Mouse (Mus musculus) mesoderm, embryonic 11.5 days (tissue): Measurements from ENCODE around the gene Cep112.
"Not testable (repeated sequence)": the region's sequence is repeated elsewhere in the genome, so short reads cannot be mapped to it uniquely, and the experiment has no call there.

Source experiments
- DNase-seq: peaks from one replicate; pipeline ENCODE4 v3.0.0-alpha.2; 2012; ENCODE audit warnings: low read depth, low spot score

Gene Cep112

DNA sequence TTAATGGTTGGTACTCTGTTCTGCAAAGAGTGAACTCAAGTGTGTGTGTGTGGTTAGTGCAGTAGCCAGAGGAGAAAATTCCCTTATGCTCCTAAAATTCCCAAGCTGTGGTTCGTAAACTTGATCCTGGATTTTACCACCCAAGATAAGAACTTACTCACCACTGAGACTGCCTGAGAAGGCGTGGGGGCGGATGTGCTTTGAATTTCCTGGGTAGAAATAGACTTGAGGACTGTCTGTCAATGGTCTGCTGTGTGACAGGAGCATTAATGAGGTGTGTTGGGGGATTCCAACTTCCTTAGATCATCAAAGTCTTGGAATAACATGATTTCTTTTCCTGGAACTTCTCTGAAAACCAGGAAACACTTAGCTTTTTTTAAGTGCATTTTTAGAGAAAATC lies 374.7 kb downstream of the Cep112 start:
- no peak for DNase-seq

DNA sequence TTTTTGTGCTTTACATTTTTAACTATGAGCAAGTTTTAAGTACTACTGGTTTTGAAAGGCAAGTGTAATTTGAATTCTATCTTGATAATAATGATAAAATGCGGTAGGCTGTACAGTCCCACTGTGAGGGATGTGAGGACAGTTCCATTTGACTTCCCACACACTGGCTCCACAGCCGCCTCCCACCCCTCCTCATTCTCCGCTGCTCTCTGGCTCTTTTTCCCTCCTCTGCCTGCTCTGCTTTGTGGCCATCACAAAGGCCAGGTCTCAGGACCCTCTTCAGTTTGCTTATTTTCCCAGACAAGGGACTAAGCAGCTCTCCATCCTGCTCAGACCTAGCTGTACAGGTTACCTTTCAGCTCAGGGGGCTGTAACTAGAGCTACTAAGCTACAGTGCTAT lies 379.0 kb downstream of the Cep112 start:
- no peak for DNase-seq

GRCm38 (mm10) chr11:108805947-108806346 lies 381.0 kb downstream of the Cep112 start:
- DNase-seq = no peak

DNA sequence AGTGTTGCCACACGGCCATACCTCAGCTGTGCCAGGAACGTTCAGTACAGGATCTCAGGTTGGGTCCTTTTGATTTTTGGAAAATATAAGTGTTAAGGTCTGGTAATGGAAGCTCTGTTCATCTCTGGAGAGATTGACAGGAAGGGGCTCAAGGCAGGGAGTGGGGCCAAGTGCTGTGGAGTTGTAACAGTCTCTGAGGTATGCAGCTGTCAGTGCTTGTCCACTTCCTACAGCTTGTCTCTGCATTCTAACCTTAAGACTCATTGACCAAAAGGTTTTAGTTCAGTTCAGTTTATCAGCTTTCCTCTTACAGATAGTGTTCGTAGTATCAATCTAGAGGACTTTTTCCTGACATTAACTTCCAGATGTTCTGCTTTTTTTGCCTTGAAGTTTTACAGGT lies 384.6 kb downstream of the Cep112 start:
- no peak for DNase-seq

- no peak for DNase-seq
Observed at GRCm38 (mm10) chr11:108821771-108822170, 396.8 kb downstream of the Cep112 start.

- DNase-seq = no peak
Observed at GRCm38 (mm10) chr11:108822257-108822656, 397.3 kb downstream of the Cep112 start.

- DNase-seq = no peak
Observed at GRCm38 (mm10) chr11:108827321-108827720, 402.3 kb downstream of the Cep112 start.

DNA sequence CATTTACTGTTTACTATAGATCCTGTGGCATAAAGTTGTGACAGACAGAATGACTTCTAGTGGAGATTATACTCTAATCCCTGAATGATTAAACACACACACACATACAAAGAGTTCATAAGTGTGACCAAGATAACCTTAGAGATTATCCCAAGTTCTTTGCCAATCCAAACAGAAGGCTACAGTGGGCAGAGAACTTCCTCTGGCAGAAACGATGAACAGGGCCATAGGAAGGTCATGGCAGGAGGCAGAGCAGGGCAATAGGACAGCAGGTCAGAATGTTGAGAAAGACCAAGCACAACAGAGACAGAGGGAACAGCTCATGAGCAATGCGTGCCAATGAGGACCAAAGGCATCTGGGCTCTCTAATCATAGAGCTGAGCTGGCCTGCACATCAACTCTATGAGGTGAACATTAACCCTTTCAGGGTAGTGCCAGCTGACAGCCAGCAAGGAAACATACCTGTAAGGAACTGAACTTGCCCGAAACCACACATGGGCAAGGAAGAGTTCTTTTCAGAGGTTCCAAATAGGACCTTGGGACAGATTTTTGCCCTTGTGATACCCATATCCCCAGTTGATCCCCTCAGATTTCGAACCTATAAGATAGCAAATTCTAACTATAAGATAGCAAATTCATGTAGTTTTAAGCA lies 403.5 kb downstream of the Cep112 start:
- DNase-seq = no peak

GRCm38 (mm10) chr11:108836706-108837105 lies 411.7 kb downstream of the Cep112 start:
- DNase-seq = no peak

DNA sequence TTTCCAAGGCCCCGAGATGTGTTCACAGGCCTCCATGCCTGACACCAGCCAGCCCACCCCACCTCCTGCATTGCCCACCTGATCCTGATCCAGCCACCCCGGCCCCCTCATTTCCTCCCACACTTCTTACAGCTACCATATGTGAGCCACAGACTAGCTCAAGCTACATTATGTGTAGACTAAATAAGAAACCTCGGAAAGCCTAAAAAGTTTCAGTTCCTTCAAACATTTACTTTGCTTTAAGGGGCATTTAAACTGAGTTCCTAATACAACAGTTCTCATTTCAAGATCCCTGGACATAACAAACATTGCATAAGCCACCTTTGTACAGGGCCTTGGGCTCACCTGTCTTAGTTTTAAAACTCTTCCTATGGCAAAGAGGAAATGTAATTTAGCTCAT lies 415.2 kb downstream of the Cep112 start:
- DNase-seq = no peak

DNA sequence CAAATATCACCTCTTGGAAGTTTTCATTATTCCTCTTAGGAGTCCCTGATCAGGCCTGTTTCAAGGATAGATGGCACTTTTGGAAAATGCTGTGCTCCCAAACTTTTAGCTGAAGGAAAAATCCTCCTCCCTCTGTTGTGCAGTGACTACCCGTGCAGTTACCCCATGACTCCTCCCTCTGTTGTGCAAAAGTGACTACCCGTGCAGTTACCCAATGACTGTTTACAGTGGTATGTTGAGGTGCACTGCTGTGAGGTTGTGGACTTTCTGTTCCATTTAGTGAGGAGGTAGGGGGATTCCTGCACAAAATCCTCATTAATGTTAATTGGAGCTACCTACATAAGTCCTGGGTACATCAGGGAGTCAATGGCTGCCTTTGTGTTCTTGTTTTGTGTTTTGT lies 417.8 kb downstream of the Cep112 start:
- DNase-seq = no peak

GRCm38 (mm10) chr11:108845971-108846370 lies 421.0 kb downstream of the Cep112 start:
- no peak for DNase-seq

- DNase-seq = no peak
Observed at GRCm38 (mm10) chr11:108846479-108846878, 421.5 kb downstream of the Cep112 start.

DNA sequence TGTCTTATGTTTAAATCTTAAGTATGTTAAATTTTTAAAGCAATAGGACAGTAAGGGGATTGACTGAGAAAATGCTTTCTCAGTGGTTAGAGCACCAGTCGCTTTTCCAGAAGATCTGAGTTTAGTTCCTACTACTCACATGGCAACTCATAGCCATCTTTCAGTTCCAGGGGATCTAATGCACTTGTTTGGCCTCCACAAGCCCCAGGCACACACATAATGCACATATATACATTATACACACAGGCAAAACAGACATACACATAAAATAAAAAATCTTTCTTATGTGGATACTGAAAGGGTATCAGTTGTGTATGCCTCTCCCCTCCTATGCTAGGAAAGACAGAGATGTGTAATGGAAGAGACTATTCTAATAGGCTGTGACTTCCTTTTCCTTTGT lies 426.8 kb downstream of the Cep112 start:
- DNase-seq = no peak

- no peak for DNase-seq
Observed at GRCm38 (mm10) chr11:108857254-108857653, 432.3 kb downstream of the Cep112 start.

DNA sequence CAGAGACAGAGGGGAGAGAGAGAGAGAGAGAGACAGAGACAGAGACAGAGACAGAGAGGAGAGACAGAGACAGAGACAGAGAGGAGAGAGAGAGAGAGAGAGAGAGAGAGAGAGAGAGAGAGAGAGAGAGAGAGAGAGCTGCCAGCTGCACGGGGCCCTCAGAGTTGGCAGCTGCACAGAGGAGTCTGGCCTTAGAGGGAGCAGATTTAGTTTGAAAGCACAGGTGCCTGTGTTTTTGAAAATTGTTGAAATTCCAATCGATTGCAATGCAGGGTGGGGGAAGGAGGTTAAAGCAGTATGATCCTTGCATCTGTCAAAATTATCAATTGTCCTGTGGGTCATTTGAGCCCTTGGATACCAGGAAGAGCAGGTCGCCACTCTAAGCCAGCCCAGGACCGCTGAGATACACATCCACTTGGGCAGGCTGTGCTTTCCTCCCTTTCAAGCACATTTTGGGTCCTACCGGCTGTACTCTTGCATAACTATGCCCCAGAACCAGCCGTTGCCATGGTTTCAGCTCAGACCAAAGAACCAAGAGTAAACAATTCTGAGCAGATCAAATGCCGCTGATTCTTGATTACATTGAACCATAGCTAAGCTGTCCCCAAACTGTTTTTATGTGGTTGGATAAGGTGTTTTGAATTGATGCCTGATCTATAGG lies 432.8 kb downstream of the Cep112 start:
- peak; percentile 26 for DNase-seq

- no peak for DNase-seq
Observed at GRCm38 (mm10) chr11:108858339-108858804, 433.4 kb downstream of the Cep112 start.

GRCm38 (mm10) chr11:108858846-108859245 lies 433.9 kb downstream of the Cep112 start:
- DNase-seq = no peak

DNA sequence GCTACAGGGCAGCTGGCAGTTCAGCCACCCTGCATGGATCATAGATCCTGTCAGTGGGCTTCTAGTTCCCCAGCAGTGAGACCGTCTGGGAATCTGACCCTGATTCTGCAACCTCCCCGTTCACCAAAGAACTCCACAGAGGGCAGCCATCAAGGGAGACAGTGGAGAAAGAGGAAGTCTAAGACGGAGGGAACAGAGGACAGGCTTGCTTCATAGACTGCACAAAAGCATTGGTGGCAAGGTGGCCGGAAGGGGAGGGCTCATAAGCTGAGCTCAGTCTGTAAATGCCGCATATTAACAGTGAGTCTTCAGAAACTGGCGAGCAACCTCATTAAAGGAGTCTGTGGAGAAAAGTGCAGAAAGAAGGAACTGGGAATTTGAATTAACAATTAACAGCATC lies 437.4 kb downstream of the Cep112 start:
- no peak for DNase-seq

DNA sequence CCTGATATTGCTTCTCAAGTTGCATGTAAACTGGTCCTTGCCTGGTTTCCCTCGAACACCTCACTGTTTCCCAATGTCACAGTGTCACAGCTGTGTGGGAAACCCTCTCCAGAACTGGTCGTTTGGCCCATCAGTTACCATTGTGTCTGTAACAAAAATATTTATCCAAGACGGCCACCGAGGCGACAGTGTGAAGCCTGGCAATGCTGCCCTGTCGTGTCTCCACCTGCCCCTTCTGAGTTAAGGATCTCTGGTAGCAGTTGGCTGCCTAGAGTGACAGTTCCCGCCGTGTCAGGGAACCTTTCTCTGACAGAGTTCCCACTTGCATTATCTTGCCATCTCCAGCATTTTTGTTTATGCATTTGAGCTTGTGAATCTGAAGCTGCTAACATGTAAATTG lies 440.8 kb downstream of the Cep112 start:
- DNase-seq = no peak

DNA sequence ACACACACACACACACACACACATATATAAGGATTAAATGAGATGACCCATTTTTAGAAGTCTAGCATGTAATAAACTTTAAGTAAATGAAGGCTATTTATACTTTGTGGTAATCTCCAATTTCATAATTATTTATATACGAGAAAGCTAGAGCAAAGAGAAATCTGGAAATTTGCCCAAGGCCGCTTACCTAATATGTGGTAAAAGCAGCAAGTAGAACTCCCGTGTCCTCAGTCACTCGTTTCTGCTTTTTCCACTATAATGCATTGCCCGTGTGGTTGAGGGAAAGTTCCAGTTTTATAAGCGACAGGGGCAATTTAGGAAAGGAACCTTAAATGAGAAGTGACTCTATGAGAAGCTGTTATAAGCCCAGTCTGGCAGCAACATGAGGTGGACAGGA lies 442.5 kb downstream of the Cep112 start:
- DNase-seq = no peak

GRCm38 (mm10) chr11:108871284-108871683 lies 446.3 kb downstream of the Cep112 start:
- not testable (repeated sequence) for DNase-seq

DNA sequence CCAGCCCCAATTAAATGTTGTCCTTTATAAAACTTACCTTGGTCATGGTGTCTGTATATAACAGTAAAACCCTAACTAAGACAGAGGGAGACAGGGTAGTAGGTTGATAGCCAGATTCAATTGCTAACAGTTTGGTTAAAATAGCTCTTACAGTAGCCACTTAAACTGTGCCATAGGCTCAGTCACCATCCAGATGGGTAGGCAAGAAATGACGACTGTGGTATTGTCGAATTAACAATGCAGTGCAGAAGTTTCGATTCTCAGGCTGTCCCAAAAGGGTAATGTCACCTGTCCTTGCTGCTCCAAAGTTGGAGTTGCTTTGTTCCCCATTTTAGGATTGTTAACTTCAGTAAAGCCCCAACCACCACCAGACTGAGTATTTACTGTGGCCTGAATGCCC lies 446.8 kb downstream of the Cep112 start:
- DNase-seq = no peak
